Mouse (Mus musculus) kidney, embryonic 15.5 days (tissue): ENCODE data around the gene Plg. TPM values are rescaled to one million over a fixed set of nuclear protein-coding genes. Genes with fewer than 3 reads are reported as not detected.
A peak's percentile ranks its signal among the peaks of the same experiment; 100 is the strongest.

ENCODE experiments used
- ATAC-seq: fragments of 200-750 bp; cut with Nextera tagmentation; replicated peaks from 2 replicates; pipeline ENCODE4 v1.8.0; 2017; ENCODE audit warnings: moderate TSS enrichment; ENCODE audit not compliant: low FRiP score
- H3K27ac ChIP-seq: fragments of 300-500 bp; sonication (generic); 2 replicates; pipeline ENCODE4 v1.5.1; 2015; ENCODE audit warnings: mild to moderate bottlenecking, inconsistent platforms
- H3K27me3 ChIP-seq: fragments of 300-500 bp; sonication (generic); 2 replicates; pipeline ENCODE4 v1.6.1; 2015; ENCODE audit warnings: inconsistent platforms
- H3K36me3 ChIP-seq: fragments of 300-500 bp; sonication (generic); 2 replicates; pipeline ENCODE4 v1.6.1; 2015; ENCODE audit warnings: inconsistent platforms
- H3K4me1 ChIP-seq: fragments of 300-500 bp; sonication (generic); 2 replicates; pipeline ENCODE4 v1.6.1; 2015; ENCODE audit warnings: inconsistent platforms
- H3K4me2 ChIP-seq: fragments of 300-500 bp; sonication (generic); 2 replicates; pipeline ENCODE4 v1.6.1; 2015; ENCODE audit warnings: moderate library complexity, mild to moderate bottlenecking, inconsistent platforms
- H3K4me3 ChIP-seq: fragments of 300-500 bp; sonication (generic); replicated peaks from 2 replicates; pipeline ENCODE4 v1.5.1; 2015; ENCODE audit warnings: mild to moderate bottlenecking, inconsistent platforms
- H3K9ac ChIP-seq: fragments of 300-500 bp; sonication (generic); 2 replicates; pipeline ENCODE4 v1.6.1; 2015; ENCODE audit warnings: mild to moderate bottlenecking, inconsistent platforms
- H3K9me3 ChIP-seq: fragments of 300-500 bp; sonication (generic); replicated peaks from 2 replicates; pipeline ENCODE4 v1.6.1; 2016; ENCODE audit warnings: inconsistent platforms
- WGBS: fragments of 180-500 bp; shearing (Covaris S2); methylation state at CpG from one replicate; pipeline ENCODE4 v1.1.7; 2015; ENCODE audit warnings: mixed read lengths; 5-methylcytosine and 5-hydroxymethylcytosine counted together
- polyA plus RNA-seq: library from polyadenylated mRNA; unstranded; fragments of >200 nt; fragmentation: Nextera tagmentation; extraction: Ambion mirVana; gene quantifications from 2 replicates; pipeline ENCODE4 v1.2.1, GENCODE M21; 2015

Gene Plg
- polyA plus RNA-seq, 1 experiment from 2014 or later = 3.6 TPM

- H3K4me3 ChIP-seq = no peak overlapping the region
- H3K9me3 ChIP-seq = 0 out of 2 replicates have a peak, but pooled peaks cover 4% of the 10 kb centered on the region
- H3K9ac ChIP-seq = no peak overlapping the region
- WGBS = 91% methylated on average over 9 of the region's 9 CpGs
- ATAC-seq = no peak
- no peaks in the 10 kb centered on the region for H3K27me3 ChIP-seq
- no peaks in the 10 kb centered on the region for H3K4me1 ChIP-seq
- H3K27ac ChIP-seq = no peak overlapping the region
- H3K4me2 ChIP-seq = no peak overlapping the region
- no peaks in the 10 kb centered on the region for H3K36me3 ChIP-seq
These were observed 17.8 kb downstream of the Plg start for GRCm38 (mm10) chr17:12396163-12396677.

GRCm38 (mm10) chr17:12403420-12403819 lies 25.0 kb downstream of the Plg start:
- WGBS = 59% methylated on average over 7 of the region's 7 CpGs
- no peaks in the 10 kb centered on the region for H3K36me3 ChIP-seq
- ATAC-seq = no peak
- no peaks in the 10 kb centered on the region for H3K27me3 ChIP-seq
- no peaks in the 10 kb centered on the region; the same call in 1 of the 2 replicates for H3K4me1 ChIP-seq
- H3K27ac ChIP-seq = peak overlapping the region; percentile 30; the same call in 1 of the 2 replicates
- no peak overlapping the region for H3K4me2 ChIP-seq
- no peak overlapping the region for H3K9ac ChIP-seq
- no peaks in the 10 kb centered on the region for H3K9me3 ChIP-seq
- no peak overlapping the region for H3K4me3 ChIP-seq

- H3K27me3 ChIP-seq = no peaks in the 10 kb centered on the region
- 48% methylated on average over 11 of the region's 11 CpGs for whole genome bisulfite sequencing
- H3K9ac ChIP-seq = no peak overlapping the region
- H3K27ac ChIP-seq = no peak overlapping the region
- H3K4me2 ChIP-seq = no peak overlapping the region
- no peak for ATAC-seq
- H3K36me3 ChIP-seq = no peaks in the 10 kb centered on the region
- no peak overlapping the region for H3K4me3 ChIP-seq
- no peaks in the 10 kb centered on the region for H3K9me3 ChIP-seq
- peaks cover 21% of the 10 kb centered on the region for H3K4me1 ChIP-seq
These were observed 31.0 kb downstream of the Plg start for GRCm38 (mm10) chr17:12409346-12409944.

GRCm38 (mm10) chr17:12412181-12412890 lies 33.9 kb downstream of the Plg start:
- H3K36me3 ChIP-seq = no peaks in the 10 kb centered on the region
- H3K4me3 ChIP-seq = no peak overlapping the region
- peak; percentile 37; the same call in 1 of the 2 replicates for ATAC-seq
- no peak overlapping the region for H3K9ac ChIP-seq
- WGBS = 42% methylated on average over 10 of the region's 10 CpGs
- H3K9me3 ChIP-seq = no peaks in the 10 kb centered on the region
- no peaks in the 10 kb centered on the region for H3K27me3 ChIP-seq
- peak overlapping the region; percentile 19; the same call in 1 of the 2 replicates for H3K27ac ChIP-seq
- no peak overlapping the region for H3K4me2 ChIP-seq
- H3K4me1 ChIP-seq = peaks cover 34% of the 10 kb centered on the region

- H3K9me3 ChIP-seq = no peaks in the 10 kb centered on the region
- H3K4me2 ChIP-seq = no peak overlapping the region
- H3K4me1 ChIP-seq = peaks cover 34% of the 10 kb centered on the region
- no peak overlapping the region for H3K9ac ChIP-seq
- 0 out of 2 replicates have a peak overlapping the region, but pooled peaks have one; percentile 19 for H3K27ac ChIP-seq
- no peak overlapping the region for H3K4me3 ChIP-seq
- H3K27me3 ChIP-seq = no peaks in the 10 kb centered on the region
- WGBS = 54% methylated on average over 3 of the region's 3 CpGs
- ATAC-seq = no peak
- H3K36me3 ChIP-seq = no peaks in the 10 kb centered on the region
These were observed 34.5 kb downstream of the Plg start for GRCm38 (mm10) chr17:12412891-12413237.

- no peaks in the 10 kb centered on the region for H3K27me3 ChIP-seq
- H3K4me1 ChIP-seq = peaks cover 29% of the 10 kb centered on the region
- H3K9me3 ChIP-seq = no peaks in the 10 kb centered on the region
- 32% methylated on average over 15 of the region's 15 CpGs for WGBS
- no peak overlapping the region for H3K9ac ChIP-seq
- H3K4me2 ChIP-seq = no peak overlapping the region
- ATAC-seq = no peak; the same call in 1 of the 2 replicates
- no peak overlapping the region for H3K4me3 ChIP-seq
- no peaks in the 10 kb centered on the region for H3K36me3 ChIP-seq
- peak overlapping the region; percentile 68 for H3K27ac ChIP-seq
These were observed 36.8 kb downstream of the Plg start for GRCm38 (mm10) chr17:12415031-12415735.

- 52% methylated on average over 5 of the region's 5 CpGs for WGBS
- ATAC-seq = no peak
- no peaks in the 10 kb centered on the region for H3K36me3 ChIP-seq
- no peaks in the 10 kb centered on the region for H3K27me3 ChIP-seq
- H3K27ac ChIP-seq = peak overlapping the region; percentile 68
- no peak overlapping the region for H3K4me2 ChIP-seq
- no peak overlapping the region for H3K4me3 ChIP-seq
- H3K9ac ChIP-seq = no peak overlapping the region
- H3K9me3 ChIP-seq = no peaks in the 10 kb centered on the region
- H3K4me1 ChIP-seq = peaks cover 29% of the 10 kb centered on the region
These were observed 37.3 kb downstream of the Plg start for GRCm38 (mm10) chr17:12415741-12416140.

GRCm38 (mm10) chr17:12416250-12416895 lies 38.0 kb downstream of the Plg start:
- Histone ChIP-seq H3K9me3 (no peaks in the 10 kb centered on the region), H3K27ac (peak overlapping the region; percentile 68), H3K4me2 (no peak overlapping the region), H3K9ac (no peak overlapping the region), H3K4me3 (no peak overlapping the region), H3K27me3 (no peaks in the 10 kb centered on the region), H3K4me1 (peaks cover 29% of the 10 kb centered on the region), H3K36me3 (no peaks in the 10 kb centered on the region)
- ATAC-seq = peak; percentile 50; the same call in 1 of the 2 replicates
- 43% methylated on average over 6 of the region's 6 CpGs for WGBS

- Histone ChIP-seq H3K4me3 (no peak overlapping the region), H3K4me1 (peaks cover 12% of the 10 kb centered on the region), H3K9me3 (no peaks in the 10 kb centered on the region), H3K9ac (no peak overlapping the region), H3K36me3 (no peaks in the 10 kb centered on the region), H3K27me3 (no peaks in the 10 kb centered on the region), H3K4me2 (no peak overlapping the region), H3K27ac (no peak overlapping the region)
- WGBS = 74% methylated on average over 19 of the region's 19 CpGs
- ATAC-seq = no peak
These were observed 41.2 kb downstream of the Plg start for GRCm38 (mm10) chr17:12419491-12420079.

- Histone ChIP-seq H3K4me1 (no peaks in the 10 kb centered on the region), H3K27me3 (no peaks in the 10 kb centered on the region), H3K27ac (no peak overlapping the region), H3K4me3 (no peak overlapping the region), H3K9ac (no peak overlapping the region), H3K4me2 (no peak overlapping the region), H3K9me3 (no peaks in the 10 kb centered on the region), H3K36me3 (no peaks in the 10 kb centered on the region)
- 68% methylated on average over 16 of the region's 16 CpGs for WGBS
- ATAC-seq = no peak
These were observed 42.6 kb downstream of the Plg start for GRCm38 (mm10) chr17:12420886-12421574.

GRCm38 (mm10) chr17:12422143-12422542 lies 43.7 kb downstream of the Plg start:
- H3K4me1 ChIP-seq = no peaks in the 10 kb centered on the region
- H3K36me3 ChIP-seq = no peaks in the 10 kb centered on the region
- no peak overlapping the region for H3K9ac ChIP-seq
- no peak overlapping the region for H3K4me2 ChIP-seq
- WGBS = 80% methylated on average over 1 of the region's 1 CpGs
- no peak overlapping the region for H3K27ac ChIP-seq
- H3K27me3 ChIP-seq = no peaks in the 10 kb centered on the region
- no peak for ATAC-seq
- no peak overlapping the region for H3K4me3 ChIP-seq
- no peaks in the 10 kb centered on the region for H3K9me3 ChIP-seq
